Mouse (Mus musculus) heart, embryonic 15.5 days (tissue): ENCODE results near the gene Fam171a1. TPM values are rescaled to one million over a fixed set of nuclear protein-coding genes. Genes with fewer than 3 reads are reported as not detected.
"Not testable (repeated sequence)": the region's sequence is repeated elsewhere in the genome, so short reads cannot be mapped to it uniquely, and the experiment has no call there.

Experiments used
- ATAC-seq: fragments of 200-750 bp; cut with Nextera tagmentation; replicated peaks from 2 replicates; pipeline ENCODE4 v1.8.0; 2017; ENCODE audit warnings: low read depth, moderate TSS enrichment; ENCODE audit not compliant: insufficient number of reproducible peaks, insufficient read depth, low FRiP score
- H3K27ac ChIP-seq: fragments of 300-500 bp; sonication (generic); 2 replicates; pipeline ENCODE4 v1.5.1; 2015; ENCODE audit warnings: mild to moderate bottlenecking, inconsistent platforms
- H3K27me3 ChIP-seq: fragments of 300-500 bp; sonication (generic); 2 replicates; pipeline ENCODE4 v1.6.1; 2015; ENCODE audit warnings: inconsistent platforms
- H3K36me3 ChIP-seq: fragments of 300-500 bp; sonication (generic); 2 replicates; pipeline ENCODE4 v1.6.1; 2015; ENCODE audit warnings: mild to moderate bottlenecking, inconsistent platforms
- H3K4me1 ChIP-seq: fragments of 300-500 bp; sonication (generic); replicated peaks from 2 replicates; pipeline ENCODE4 v1.6.1; 2015; ENCODE audit warnings: inconsistent platforms
- H3K4me2 ChIP-seq: fragments of 300-500 bp; sonication (generic); 2 replicates; pipeline ENCODE4 v1.6.1; 2015; ENCODE audit warnings: inconsistent platforms, mild to moderate bottlenecking, moderate library complexity
- H3K4me3 ChIP-seq: fragments of 300-500 bp; sonication (generic); 2 replicates; pipeline ENCODE4 v1.5.1; 2015; ENCODE audit warnings: mild to moderate bottlenecking, inconsistent platforms
- H3K9ac ChIP-seq: fragments of 300-500 bp; sonication (generic); 2 replicates; pipeline ENCODE4 v1.6.1; 2015; ENCODE audit warnings: mild to moderate bottlenecking, inconsistent platforms
- H3K9me3 ChIP-seq: fragments of 300-500 bp; sonication (generic); replicated peaks from 2 replicates; pipeline ENCODE4 v1.6.1; 2016; ENCODE audit warnings: inconsistent platforms
- WGBS: fragments of 180-500 bp; shearing (Covaris S2); methylation state at CpG from one replicate; pipeline ENCODE4 v1.1.7; 2015; ENCODE audit warnings: mixed read lengths; 5-methylcytosine and 5-hydroxymethylcytosine counted together
- polyA plus RNA-seq: library from polyadenylated mRNA; unstranded; fragments of >200 nt; fragmentation: Nextera tagmentation; extraction: Ambion mirVana; gene quantifications from 2 replicates; pipeline ENCODE4 v1.2.1, GENCODE M21; 2015

The Fam171a1 gene
- polyA plus RNA-seq, 1 experiment from 2014 or later = 21.8 TPM

DNA sequence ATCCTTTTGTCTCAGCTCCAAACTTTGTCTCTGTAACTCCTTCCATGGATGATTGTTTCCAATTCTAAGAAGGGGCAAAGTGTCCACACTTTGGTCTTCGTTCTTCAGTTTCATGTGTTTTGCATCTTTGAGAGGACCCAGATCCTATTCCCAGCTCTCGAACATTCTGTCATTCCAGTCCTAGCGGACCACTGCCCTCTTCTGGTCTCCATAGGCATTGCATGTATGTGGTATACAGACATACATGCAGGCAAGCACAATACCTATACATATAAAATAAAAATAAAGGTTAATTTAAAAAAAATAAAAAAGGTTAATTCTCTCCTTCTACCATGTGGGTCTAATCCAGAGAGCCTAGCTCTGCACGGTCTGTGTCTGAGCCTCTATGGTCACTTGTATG, 62.0 kb downstream of the Fam171a1 start:
- 92% methylated on average over 4 of the region's 4 CpGs for WGBS
- not testable (repeated sequence) for H3K9ac ChIP-seq

DNA sequence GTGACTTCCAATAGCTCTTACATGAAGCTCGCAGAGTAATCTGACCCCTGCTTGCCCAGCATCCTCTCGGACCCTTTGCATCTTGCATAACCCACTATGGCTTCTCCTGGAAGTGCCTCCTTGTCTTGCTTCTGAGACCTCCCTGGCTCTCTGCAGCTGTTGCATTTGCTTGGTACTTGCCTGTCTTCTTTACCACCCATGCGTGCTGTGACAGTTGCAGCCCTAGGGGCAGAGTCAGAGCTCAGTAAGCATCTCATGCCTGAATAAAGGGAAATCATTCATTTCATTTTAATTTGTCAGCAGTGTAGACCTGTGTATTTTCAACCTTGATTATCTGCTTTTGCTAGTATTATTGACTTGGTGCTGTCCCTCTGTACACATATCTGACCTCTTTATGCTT, 62.7 kb downstream of the Fam171a1 start:
- H3K9me3 ChIP-seq = no peaks in the 10 kb centered on the region
- H3K4me3 ChIP-seq = no peak overlapping the region
- 85% methylated on average over 3 of the region's 3 CpGs for WGBS
- no peak overlapping the region for H3K9ac ChIP-seq
- no peak overlapping the region for H3K27ac ChIP-seq
- ATAC-seq = no peak
- no peaks in the 10 kb centered on the region for H3K36me3 ChIP-seq
- no peaks in the 10 kb centered on the region for H3K27me3 ChIP-seq
- peaks cover 64% of the 10 kb centered on the region for H3K4me1 ChIP-seq
- H3K4me2 ChIP-seq = no peak overlapping the region

More for the DNA sequence above, 62.0 kb downstream of the Fam171a1 start:
- H3K4me2 ChIP-seq, H3K27ac ChIP-seq, H3K4me3 ChIP-seq, H3K27me3 ChIP-seq, H3K9me3 ChIP-seq, ATAC-seq, H3K36me3 ChIP-seq: not testable (repeated sequence)
- peaks cover 60% of the 10 kb centered on the region for H3K4me1 ChIP-seq

DNA sequence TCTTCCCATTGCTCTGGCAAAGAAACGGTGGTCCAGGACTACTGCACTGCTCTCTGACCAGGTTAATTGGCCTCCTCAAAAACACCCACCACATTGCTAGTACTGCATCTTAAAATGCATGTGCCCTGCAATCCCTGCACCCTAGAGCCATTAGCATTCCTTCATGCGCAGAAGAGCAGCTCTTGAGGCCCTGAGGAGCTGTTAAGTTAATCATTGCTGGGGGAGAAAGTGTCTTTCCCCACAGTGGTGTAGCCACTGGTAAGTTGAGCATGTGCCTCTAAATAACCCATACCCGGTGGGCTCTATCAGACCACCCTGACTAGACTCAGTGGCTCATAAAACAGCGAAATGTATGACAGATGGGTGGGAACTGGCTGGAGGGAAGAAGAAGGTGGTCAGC, 66.5 kb downstream of the Fam171a1 start:
- Histone ChIP-seq H3K4me3 (no peak overlapping the region), H3K9me3 (no peaks in the 10 kb centered on the region), H3K36me3 (no peaks in the 10 kb centered on the region), H3K27ac (no peak overlapping the region), H3K4me1 (peaks cover 43% of the 10 kb centered on the region), H3K4me2 (no peak overlapping the region), H3K9ac (no peak overlapping the region), H3K27me3 (no peaks in the 10 kb centered on the region)
- WGBS = 64% methylated on average over 4 of the region's 4 CpGs
- ATAC-seq = no peak

DNA sequence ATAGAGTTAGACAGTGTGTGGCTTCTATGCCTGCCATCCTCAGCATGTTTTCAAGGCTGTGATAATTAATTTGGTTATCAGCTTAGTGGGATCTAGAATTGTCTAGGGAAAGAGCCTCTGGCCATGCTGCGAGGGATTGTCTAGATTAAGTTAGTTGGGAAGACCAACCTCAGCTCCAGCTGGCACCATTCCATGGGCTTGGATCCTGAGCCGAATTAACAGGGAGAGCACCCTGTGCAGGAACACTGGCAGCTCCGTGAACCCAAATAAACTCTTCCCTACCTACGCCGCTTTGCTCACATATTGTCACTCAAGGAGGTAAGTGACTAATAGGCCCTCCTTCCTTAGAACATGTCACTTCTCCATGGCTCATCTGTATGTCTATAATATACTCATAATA, 69.6 kb downstream of the Fam171a1 start:
- H3K36me3 ChIP-seq = 0 out of 2 replicates have a peak, but pooled peaks cover 3% of the 10 kb centered on the region
- no peak overlapping the region for H3K9ac ChIP-seq
- no peak overlapping the region for H3K4me3 ChIP-seq
- H3K4me1 ChIP-seq = peaks cover 40% of the 10 kb centered on the region
- no peak for ATAC-seq
- H3K4me2 ChIP-seq = no peak overlapping the region
- WGBS = 80% methylated on average over 5 of the region's 5 CpGs
- no peak overlapping the region for H3K27ac ChIP-seq
- H3K27me3 ChIP-seq = no peaks in the 10 kb centered on the region
- no peaks in the 10 kb centered on the region for H3K9me3 ChIP-seq

DNA sequence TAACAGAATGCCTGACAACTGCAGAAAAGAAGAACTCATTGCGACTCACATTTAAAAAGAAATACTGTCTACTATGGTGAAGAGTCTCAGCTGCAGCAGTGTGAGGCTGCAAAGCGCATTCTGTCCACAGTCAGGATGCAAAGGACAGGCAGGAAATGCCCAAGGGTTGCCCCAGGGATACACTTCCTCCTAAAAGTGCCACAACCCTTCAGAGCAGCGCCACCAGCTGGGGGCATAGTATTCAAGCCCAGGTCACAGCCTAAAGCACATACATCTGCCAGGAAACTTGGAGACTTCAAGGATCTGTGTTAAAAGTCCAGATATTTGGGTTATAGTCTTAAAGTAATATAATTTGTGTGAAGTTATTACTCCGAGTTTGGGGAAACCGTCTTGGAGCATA, 71.3 kb downstream of the Fam171a1 start:
- H3K36me3 ChIP-seq = 0 out of 2 replicates have a peak, but pooled peaks cover 3% of the 10 kb centered on the region
- H3K27ac ChIP-seq = no peak overlapping the region
- no peak overlapping the region for H3K4me2 ChIP-seq
- H3K9ac ChIP-seq = no peak overlapping the region
- no peaks in the 10 kb centered on the region for H3K9me3 ChIP-seq
- no peaks in the 10 kb centered on the region for H3K27me3 ChIP-seq
- no peak overlapping the region for H3K4me3 ChIP-seq
- 76% methylated on average over 5 of the region's 5 CpGs for WGBS
- no peak for ATAC-seq
- H3K4me1 ChIP-seq = peaks cover 24% of the 10 kb centered on the region

DNA sequence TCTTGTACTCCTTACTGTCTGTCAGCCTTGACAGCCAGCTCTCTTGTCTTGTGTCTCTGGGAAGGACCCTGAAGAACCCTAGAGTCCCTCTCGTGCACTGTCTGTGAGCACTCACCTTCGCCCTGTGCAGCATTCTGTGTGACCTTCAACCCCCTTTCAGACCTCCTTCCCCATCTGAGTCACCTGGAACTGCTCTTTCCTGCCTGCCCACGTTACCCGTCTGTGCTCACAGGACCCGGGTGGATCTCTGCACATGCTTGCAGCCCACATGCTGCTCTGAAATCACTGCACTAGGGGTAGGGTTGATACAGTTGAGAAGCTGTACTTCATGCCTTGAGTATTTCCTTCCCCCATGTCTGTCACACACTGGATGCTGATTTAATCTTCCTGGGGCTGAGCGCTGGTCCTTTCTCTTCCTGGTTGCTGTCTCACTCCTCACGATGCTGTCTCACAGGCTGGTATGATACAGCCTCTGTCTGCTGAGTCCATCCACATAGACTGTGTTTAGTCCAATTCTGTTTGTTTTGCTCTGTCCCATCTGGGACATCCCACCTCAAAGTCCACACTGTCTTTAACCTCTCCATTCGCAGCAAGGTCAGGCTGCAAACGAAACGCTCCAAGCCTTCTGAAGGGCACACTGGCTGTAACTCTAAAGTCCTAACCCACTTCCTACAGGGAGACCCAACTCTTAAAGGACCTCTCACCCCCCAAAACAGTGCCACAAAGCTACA, 74.9 kb downstream of the Fam171a1 start:
- Histone ChIP-seq H3K4me2 (no peak overlapping the region), H3K36me3 (0 out of 2 replicates have a peak, but pooled peaks cover 3% of the 10 kb centered on the region), H3K4me3 (no peak overlapping the region), H3K27me3 (no peaks in the 10 kb centered on the region), H3K9me3 (no peaks in the 10 kb centered on the region), H3K4me1 (peaks cover 6% of the 10 kb centered on the region), H3K9ac (no peak overlapping the region), H3K27ac (no peak overlapping the region)
- 78% methylated on average over 10 of the region's 10 CpGs for whole genome bisulfite sequencing
- no peak for ATAC-seq

DNA sequence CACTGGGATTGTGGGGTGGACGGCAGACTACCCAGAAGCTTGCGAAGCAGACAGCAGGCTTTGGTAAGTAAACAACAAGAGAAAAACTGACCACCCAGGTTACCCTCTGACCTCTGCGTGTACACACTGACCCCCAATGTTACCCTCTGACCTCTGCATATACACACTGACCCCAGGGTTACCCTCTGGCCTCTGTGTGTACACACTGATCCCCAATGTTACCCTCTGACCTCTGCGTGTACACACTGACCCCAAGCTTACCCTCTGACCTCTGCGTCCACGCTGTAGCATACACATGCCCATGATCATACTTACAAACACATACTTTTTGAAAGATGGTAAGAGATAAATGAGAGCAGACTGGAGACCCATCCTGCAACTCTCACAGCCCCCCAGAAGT, 77.1 kb downstream of the Fam171a1 start:
- no peak for ATAC-seq
- Histone ChIP-seq H3K4me3 (no peak overlapping the region), H3K27ac (no peak overlapping the region), H3K9me3 (no peaks in the 10 kb centered on the region), H3K36me3 (0 out of 2 replicates have a peak, but pooled peaks cover 3% of the 10 kb centered on the region), H3K27me3 (no peaks in the 10 kb centered on the region), H3K4me2 (no peak overlapping the region), H3K4me1 (peaks cover 10% of the 10 kb centered on the region), H3K9ac (no peak overlapping the region)
- 80% methylated on average over 6 of the region's 6 CpGs for WGBS

DNA sequence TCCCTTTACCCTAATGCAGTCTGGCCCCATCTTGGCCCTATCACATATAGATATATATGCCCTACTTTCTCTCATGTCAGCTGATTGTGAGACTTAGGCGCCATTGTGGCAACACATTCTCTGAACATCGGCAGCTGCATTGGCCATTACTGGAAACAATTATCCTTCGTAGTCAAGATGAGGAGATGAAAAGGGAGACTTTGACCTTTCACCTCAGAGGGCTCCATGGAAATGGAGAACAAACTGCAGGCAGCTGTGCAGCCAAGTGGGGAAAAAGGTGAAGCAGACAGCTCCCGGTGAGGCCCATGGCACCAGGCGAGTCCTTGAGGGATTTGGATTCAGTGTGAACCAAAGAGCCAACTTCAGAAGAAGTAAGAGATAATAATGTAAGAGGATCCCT, 81.5 kb downstream of the Fam171a1 start:
- Histone ChIP-seq H3K9ac (no peak overlapping the region), H3K36me3 (peaks cover 3% of the 10 kb centered on the region; the same call in 1 of the 2 replicates), H3K9me3 (no peaks in the 10 kb centered on the region), H3K27ac (no peak overlapping the region), H3K4me1 (peaks cover 18% of the 10 kb centered on the region), H3K4me2 (no peak overlapping the region), H3K27me3 (no peaks in the 10 kb centered on the region), H3K4me3 (no peak overlapping the region)
- 85% methylated on average over 5 of the region's 5 CpGs for WGBS
- no peak for ATAC-seq

DNA sequence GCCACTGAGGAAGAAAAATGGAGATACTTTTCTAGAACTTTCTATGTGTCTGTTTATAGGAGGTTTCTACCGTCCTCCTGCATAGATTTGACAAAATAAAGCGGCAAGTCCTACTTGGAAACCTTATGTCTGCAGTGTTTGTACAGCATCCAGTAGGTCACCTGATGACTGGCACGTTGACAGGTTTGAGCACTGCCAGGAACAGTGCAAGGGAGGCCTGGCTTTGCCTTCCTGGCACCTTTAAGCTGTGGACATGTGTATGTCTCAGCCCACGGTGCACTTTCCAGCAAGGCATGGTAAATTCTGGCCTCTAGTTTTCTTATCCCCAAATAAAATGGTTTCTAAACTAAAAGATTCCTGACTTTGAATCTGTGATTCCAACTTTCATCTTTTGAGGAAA, 86.4 kb downstream of the Fam171a1 start:
- H3K4me3 ChIP-seq = no peak overlapping the region
- no peak overlapping the region for H3K9ac ChIP-seq
- no peak overlapping the region for H3K4me2 ChIP-seq
- H3K27ac ChIP-seq = 0 out of 2 replicates have a peak overlapping the region, but pooled peaks have one; percentile 3
- peaks cover 17% of the 10 kb centered on the region for H3K4me1 ChIP-seq
- peaks cover 3% of the 10 kb centered on the region; the same call in 1 of the 2 replicates for H3K36me3 ChIP-seq
- no peaks in the 10 kb centered on the region for H3K27me3 ChIP-seq
- no peaks in the 10 kb centered on the region for H3K9me3 ChIP-seq
- 54% methylated on average over 4 of the region's 4 CpGs for whole genome bisulfite sequencing
- peak; percentile 79 for ATAC-seq

DNA sequence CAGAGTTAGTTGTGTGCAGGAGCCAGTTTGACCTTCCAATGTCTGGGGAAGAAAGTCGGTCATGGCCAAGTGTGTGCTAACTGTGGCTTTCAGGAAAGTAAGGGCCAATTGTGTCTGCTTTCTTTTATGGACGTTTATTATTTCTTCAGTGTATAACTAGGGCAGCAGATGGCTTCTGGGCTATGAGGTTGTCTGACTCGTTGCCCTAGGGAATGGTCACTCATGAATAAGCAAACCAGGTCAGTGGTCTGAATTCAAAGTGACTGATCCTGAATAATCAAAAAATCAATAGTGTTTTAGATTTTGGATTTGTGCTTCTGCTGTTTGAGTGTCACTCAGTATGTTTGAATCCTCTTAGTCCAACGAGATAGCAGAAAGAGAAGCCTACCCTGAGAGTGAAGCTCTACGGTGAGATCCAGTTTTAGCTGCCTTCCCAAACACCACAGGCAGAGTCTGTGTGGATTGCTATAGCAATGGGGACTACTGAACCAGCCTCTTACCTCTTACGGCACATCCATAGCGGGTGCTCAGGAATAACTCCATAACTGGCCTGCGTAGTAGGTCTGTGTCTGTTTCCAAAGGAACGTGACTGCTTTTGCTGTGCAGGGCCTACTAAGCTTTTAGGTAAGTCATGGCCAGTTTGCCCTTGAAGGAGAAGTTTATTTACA, 93.1 kb downstream of the Fam171a1 start:
- ATAC-seq = no peak
- Histone ChIP-seq H3K27ac (0 out of 2 replicates have a peak overlapping the region, but pooled peaks have one; percentile 7), H3K4me1 (peaks cover 9% of the 10 kb centered on the region), H3K4me2 (no peak overlapping the region), H3K27me3 (no peaks in the 10 kb centered on the region), H3K9ac (no peak overlapping the region), H3K4me3 (no peak overlapping the region), H3K9me3 (no peaks in the 10 kb centered on the region), H3K36me3 (no peaks in the 10 kb centered on the region)
- 84% methylated on average over 9 of the region's 9 CpGs for WGBS

DNA sequence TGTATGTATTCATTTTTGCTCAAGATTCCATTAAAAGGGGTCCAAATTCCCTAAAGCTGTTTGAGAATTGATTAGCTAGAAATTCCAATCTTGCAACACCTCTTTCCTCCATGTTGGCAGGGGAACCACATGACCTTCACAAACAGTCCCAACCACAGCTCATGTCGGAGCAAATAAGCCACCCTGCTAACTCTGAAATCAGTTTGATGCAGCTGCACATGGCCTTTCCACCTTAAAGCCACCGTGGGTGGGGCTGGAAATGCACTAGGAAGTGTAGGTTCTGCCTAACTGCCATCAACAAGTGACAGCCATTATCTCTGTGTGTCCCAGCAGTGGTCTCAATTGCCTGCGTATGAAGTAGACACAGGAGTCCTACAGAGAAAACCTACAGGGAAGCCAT, 101.5 kb downstream of the Fam171a1 start:
- no peak overlapping the region for H3K9ac ChIP-seq
- no peaks in the 10 kb centered on the region for H3K9me3 ChIP-seq
- H3K27me3 ChIP-seq = no peaks in the 10 kb centered on the region
- no peaks in the 10 kb centered on the region; the same call in 1 of the 2 replicates for H3K4me1 ChIP-seq
- no peak overlapping the region for H3K4me2 ChIP-seq
- no peak for ATAC-seq
- no peak overlapping the region for H3K4me3 ChIP-seq
- WGBS = 67% methylated on average over 3 of the region's 3 CpGs
- H3K27ac ChIP-seq = no peak overlapping the region
- H3K36me3 ChIP-seq = peaks cover 6% of the 10 kb centered on the region; the same call in 1 of the 2 replicates
